Mouse (Mus musculus): ENCODE results near the gene Eno2. TPM values are rescaled to one million over a fixed set of nuclear protein-coding genes. Genes with fewer than 3 reads are reported as not detected.

Eno2 gene
- polyA plus RNA-seq (2017; shearing (Covaris generic)): 2.5 TPM

DNA sequence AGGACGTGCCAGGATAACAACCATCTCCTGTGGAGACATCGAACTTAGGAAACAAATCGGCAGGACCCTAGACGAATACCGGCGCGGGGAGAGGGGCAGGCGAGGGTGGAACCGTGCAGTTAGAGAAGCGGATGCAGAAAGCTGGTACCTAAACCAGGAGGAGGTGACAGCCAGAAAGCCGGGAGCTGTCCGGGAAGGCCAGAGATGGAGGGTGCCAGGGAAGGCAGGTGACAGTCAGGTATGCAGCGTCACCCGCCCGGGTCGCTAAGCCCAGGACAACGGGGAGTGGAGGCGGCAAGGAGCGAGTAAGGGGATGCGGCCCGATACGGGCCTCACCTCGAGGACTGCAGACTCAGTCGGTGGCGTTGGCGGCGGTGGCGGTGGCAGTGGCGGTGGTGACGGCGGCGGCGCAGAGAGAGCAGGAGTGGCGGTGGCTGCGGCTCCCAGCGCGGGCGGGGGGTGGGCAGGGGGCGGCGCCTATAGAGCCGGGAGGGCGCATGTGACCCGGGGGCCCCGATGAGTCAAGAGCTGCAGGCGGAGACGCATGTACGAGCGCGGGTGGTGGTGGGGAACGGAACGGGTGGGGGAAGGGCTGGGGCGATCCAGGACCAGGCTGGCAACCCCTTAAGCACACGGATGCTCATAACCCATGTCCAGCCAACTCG, at the start of gene Eno2:
Gene Eno2 (minus strand): TSS at position 573 of the 665 bp plus-strand sequence.

DNA sequence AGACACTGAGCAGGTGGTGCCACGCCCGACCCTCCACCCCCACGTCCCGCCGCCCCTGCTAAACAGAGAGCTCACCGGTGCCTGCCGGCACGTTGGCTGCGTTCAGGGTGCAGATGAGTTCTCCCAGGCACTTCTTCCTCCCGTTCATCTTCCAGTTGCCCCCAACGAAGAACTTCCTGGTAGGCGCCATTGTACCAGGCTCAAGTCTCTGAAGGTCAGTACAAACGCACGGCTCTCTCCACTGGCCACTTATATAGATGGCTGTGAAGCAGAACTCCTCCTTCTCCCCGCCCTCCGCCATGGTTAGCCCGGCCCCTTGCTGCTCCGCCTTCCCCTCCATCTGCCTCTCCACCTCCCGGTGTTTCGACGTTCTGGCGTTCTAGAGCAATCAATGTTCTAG, 44.5 kb upstream of the Eno2 start, which contains the start of gene Tpi1:
Gene Tpi1 (minus strand): TSS at position 364 of the 400 bp plus-strand sequence.

DNA sequence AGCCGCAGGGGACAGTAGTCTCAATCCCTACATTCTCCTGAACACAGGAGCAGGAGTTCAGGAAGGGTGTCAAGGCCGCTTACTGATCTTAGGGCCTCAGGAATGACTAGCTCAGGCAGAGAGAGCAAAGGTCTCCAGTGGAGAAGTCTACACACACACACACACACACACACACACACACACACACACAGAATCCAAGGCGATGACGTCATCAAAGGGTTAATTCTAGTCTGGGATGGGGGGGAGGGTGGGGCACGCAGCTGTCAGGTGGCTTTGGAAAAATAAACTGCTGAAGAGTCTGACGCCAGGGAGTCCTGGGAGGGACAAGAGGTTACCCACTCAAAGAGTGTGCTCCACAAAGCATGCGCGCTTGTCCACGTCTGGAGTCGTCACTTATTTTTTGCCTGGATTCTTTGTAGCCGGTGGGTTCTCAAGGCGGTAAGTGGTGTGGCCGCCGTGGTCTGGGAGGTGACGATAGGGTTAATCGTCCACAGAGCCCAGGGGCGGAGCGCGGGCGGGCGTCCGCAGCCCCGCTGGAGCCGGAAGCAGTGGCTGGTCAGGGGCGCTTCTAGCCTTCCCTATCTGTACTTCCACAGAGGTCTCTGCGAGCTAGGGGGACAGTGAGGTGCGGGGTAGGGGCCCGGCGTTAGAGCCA, 39.0 kb upstream of the Eno2 start, which contains the start of gene Spsb2:
Gene Spsb2 (plus strand): TSS at position 304 of the 655 bp plus-strand sequence.

DNA sequence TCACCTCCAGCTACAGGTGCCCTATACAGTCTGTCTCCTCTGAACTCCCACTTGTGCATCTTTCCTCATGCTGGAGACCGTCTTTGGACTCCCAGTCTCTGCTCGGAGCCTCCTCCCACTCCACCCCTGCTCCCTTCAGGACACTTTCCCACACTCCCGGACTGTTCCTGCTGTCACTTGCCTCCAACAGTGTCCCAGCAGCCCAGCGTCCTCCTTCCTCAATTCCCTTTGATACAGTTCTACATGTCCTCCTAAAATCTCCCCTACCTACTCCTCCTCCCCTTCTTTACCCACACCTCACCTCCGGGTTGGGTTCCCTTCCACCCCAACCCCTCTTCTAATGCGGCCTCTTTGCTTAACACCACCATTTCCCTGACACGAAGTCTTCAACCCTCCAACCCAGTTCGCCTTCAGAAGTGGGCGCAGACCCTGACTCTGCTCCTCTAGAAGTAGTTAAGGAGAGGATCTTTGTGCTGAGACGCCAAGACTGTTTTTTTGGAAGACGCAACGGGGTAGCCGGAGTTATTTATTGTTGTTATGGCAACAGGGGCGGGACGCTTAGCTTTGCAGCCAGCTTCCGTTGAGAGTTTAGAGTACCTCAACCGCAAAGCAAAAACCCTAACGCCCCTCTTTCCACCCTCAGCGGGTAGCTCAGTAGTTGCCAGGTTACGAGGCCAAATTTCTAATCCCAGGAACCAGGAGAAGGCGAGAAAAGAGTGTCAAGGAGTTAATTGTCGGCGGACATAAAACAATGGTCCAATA, 9.9 kb upstream of the Eno2 start, which contains the start of gene Lrrc23:
Gene Lrrc23 (minus strand): TSS at position 506 of the 762 bp plus-strand sequence.

DNA sequence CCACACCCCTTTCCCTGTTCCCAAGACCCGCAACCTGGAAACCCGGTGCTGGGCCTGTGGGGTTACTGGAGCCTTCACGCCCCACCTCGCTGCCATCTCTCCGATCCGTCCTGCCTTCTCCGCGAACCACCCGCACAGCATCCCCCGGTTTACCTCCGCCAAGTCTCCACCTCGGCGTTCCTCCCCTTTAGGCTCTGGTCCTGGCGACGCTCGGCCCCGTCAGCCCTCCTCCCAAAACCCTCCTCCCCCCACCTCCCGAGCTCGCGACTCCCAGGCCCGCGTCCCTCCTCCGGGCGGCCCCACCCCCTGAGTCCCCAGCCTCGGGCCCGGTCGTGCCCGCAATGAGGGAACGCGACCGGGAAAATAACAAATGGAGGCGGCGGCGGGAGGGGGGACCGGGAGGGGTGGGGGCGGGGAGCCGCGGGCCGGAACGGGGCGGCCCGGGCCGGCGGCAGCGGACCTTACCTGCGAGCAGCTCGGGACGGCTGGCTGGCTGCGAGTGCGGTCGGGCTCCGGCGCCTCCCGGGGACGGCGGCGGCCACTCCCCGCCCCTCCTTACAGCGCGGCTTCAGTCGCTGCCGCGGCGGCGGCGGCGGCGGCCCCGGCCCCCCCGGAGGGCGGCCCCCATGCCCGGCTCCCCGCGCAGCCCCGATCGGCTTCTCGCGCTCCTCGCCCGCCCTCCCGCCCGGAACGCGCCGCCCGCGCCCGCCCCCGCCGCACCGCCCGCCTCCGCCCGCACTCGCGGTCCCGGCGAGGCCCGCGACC, 13.5 kb downstream of the Eno2 start, which contains the start of the genes Gm45234 and Atn1:
Gene Gm45234 (minus strand): TSS at position 191 of the 765 bp plus-strand sequence.
Gene Atn1 (minus strand): TSS at position 694 of the 765 bp plus-strand sequence.

DNA sequence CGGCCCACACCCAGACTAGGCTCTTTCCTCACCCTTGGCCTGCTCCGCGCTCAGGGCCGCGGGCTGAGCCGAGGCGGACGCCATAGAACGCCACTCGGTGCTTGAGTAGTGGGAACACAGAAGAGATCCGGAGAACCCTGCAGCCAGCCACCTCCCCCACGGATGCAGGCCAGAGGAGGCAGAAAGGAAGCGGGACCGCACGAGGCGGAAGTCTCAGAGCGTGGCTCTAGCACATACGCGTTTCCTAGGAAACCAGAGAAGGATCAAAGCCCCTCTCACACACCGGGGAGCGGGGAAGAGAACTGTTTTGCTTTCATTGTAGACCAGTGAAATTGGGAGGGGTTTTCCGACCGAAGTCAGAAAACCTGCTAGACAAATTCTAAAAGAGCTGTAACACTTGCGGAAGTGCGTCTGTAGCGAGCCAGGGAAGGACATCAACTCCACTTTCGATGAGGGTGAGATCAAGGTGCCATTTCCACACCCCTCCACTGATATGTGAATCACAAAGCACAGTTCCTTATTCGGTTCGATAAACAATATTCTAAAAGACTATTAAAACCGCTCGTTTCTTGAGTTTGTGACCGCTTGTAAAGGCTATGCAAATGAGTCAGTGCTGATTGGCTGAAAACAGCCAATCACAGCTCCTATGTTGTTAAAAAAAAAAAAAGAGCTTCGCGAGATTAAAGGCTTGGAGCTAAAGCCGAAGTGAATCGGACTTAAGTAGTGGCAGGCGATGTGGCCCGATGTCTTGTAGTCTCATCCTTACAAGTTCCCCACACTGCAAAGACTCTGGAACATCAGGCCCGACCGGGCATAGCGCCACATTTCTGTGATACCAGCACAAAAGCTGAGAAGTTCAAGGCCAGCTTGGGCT, 28.3 kb downstream of the Eno2 start, which contains the start of gene Grcc10:
Gene Grcc10 (minus strand): TSS at position 487 of the 874 bp plus-strand sequence.

DNA sequence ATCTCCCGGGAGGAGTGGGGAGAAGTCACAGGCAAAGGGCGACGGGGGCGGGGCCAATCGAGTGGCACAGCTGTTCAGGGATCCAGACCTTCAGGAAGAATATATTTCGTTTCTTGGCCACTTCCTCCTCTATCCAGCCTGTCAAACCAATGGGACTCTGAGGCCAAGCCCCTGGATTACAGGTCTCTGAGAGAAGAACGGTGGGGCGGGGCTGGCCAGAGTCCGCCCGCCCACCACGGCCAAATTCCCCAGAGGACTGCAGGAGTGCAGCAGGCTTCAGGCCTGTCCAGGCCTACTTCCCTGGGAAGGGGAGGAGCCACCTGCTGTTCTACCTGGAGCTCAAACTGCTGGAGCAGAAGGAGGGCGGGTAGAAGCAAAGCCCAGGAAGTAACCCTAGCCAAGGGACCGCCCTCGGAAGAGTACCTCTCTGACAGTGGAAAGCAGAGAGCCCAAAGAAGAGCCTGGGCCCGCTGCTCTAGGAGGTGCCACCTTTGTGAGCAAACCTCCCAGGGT, 30.9 kb downstream of the Eno2 start, which contains the start of gene Ptpn6:
Gene Ptpn6 (minus strand): TSS at position 204 of the 513 bp plus-strand sequence.

DNA sequence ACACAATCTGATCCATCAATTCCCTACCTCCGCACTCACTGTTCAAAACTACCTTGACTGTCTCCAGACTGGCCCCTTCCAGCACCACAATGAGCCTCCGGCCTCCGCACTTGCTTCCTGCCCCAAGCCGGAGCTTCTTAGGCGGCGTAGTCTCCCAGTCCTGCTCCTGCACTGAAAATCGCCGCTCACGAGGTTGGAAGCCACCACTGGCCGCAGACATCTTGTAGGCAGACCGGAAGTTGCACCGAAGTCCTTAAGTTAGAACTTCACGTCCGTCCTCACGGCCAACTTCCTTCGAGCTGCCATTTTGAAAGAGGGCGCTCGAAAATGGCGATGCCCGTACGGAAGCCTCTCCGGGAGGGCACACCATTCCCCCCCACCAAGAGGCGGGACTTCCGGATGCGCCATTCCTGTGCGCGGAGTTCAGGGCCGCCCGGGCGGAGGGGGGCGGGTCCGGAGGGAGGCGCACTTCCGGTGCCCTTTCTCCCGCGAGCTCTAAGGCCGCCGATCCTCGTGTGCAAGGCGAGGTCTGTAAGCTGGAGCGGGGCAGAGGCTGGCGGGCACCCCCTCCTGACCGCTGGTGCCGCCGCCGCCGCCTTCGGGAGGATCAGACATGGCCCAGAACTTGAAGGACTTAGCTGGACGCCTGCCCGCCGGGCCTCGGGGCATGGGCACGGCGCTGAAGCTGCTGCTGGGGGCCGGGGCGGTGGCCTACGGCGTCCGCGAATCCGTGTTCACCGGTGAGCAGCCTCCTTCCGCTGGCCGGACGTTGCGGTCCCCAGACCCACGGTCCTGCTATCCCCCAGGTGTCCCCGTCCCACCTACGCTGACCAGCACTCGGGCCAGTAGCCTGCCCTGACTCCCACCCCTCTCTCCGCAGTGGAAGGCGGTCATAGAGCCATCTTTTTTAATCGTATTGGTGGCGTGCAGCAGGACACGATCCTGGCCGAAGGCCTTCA, 57.4 kb downstream of the Eno2 start, which contains the start of the genes Emg1 and Phb2:
Gene Emg1 (minus strand): TSS at position 355 of the 959 bp plus-strand sequence.
Gene Phb2 (plus strand): TSS at position 513 of the 959 bp plus-strand sequence.

Other genes with a start within 250 kb of the Eno2 start
- not detected for gene C1s1, start 227.3 kb downstream of the Eno2 start, polyA plus RNA-seq (2017; shearing (Covaris generic))
- gene C1rb, start 199.4 kb downstream of the Eno2 start, polyA plus RNA-seq (2017; shearing (Covaris generic)): not detected
- not detected for gene C1s2, start 133.6 kb downstream of the Eno2 start, polyA plus RNA-seq (2017; shearing (Covaris generic))
- 54.5 TPM for gene Lpcat3, start 106.6 kb downstream of the Eno2 start, polyA plus RNA-seq (2017; shearing (Covaris generic))
- 347 TPM for gene Emg1, start 57.5 kb downstream of the Eno2 start, polyA plus RNA-seq (2017; shearing (Covaris generic))
- gene Phb2, start 57.3 kb downstream of the Eno2 start, polyA plus RNA-seq (2017; shearing (Covaris generic)): 133 TPM
- 209 TPM for gene Ptpn6, start 31.0 kb downstream of the Eno2 start, polyA plus RNA-seq (2017; shearing (Covaris generic))
- 275 TPM for gene Grcc10, start 28.3 kb downstream of the Eno2 start, polyA plus RNA-seq (2017; shearing (Covaris generic))
- not detected for gene Gm45234, start 13.7 kb downstream of the Eno2 start, polyA plus RNA-seq (2017; shearing (Covaris generic))
- 40.2 TPM for gene Atn1, start 13.1 kb downstream of the Eno2 start, polyA plus RNA-seq (2017; shearing (Covaris generic))
- 2.6 TPM for gene Lrrc23, start 10.1 kb upstream of the Eno2 start, polyA plus RNA-seq (2017; shearing (Covaris generic))
- gene Spsb2, start 39.0 kb upstream of the Eno2 start, polyA plus RNA-seq (2017; shearing (Covaris generic)): 1.4 TPM
- 40.1 TPM for gene Tpi1, start 44.6 kb upstream of the Eno2 start, polyA plus RNA-seq (2017; shearing (Covaris generic))
- gene Usp5, start 59.8 kb upstream of the Eno2 start, polyA plus RNA-seq (2017; shearing (Covaris generic)): 90.0 TPM
- 4.0 TPM for gene Cdca3, start 59.9 kb upstream of the Eno2 start, polyA plus RNA-seq (2017; shearing (Covaris generic))
- not detected for gene Gnb3, start 70.6 kb upstream of the Eno2 start, polyA plus RNA-seq (2017; shearing (Covaris generic))
- gene P3h3, start 88.1 kb upstream of the Eno2 start, polyA plus RNA-seq (2017; shearing (Covaris generic)): not detected
- 0.10 TPM for gene Gpr162, start 94.3 kb upstream of the Eno2 start, polyA plus RNA-seq (2017; shearing (Covaris generic))
- 550 TPM for gene Cd4, start 118.5 kb upstream of the Eno2 start, polyA plus RNA-seq (2017; shearing (Covaris generic))
- not detected for gene Lag3, start 142.0 kb upstream of the Eno2 start, polyA plus RNA-seq (2017; shearing (Covaris generic))
- 7.9 TPM for gene Ptms, start 150.4 kb upstream of the Eno2 start, polyA plus RNA-seq (2017; shearing (Covaris generic))
- 126 TPM for gene Mlf2, start 161.7 kb upstream of the Eno2 start, polyA plus RNA-seq (2017; shearing (Covaris generic))
- gene Cops7a, start 195.9 kb upstream of the Eno2 start, polyA plus RNA-seq (2017; shearing (Covaris generic)): 42.9 TPM
- gene Pianp, start 227.0 kb upstream of the Eno2 start, polyA plus RNA-seq (2017; shearing (Covaris generic)): not detected
- gene Zfp384, start 239.5 kb upstream of the Eno2 start, polyA plus RNA-seq (2017; shearing (Covaris generic)): 64.7 TPM

All from naive thymus-derived CD4-positive, alpha-beta T cell, adult 5 months (primary cell).